Mouse (Mus musculus): ENCODE data around the gene Tapt1. TPM values are rescaled to one million over a fixed set of nuclear protein-coding genes. Genes with fewer than 3 reads are reported as not detected.
A peak's percentile ranks its signal among the peaks of the same experiment; 100 is the strongest.

Gene Tapt1
- polyA plus RNA-seq, 1 experiment, result 4.2 TPM

- peaks cover 71% of the 10 kb centered on the region for H3K36me3 ChIP-seq (replicated peaks; ENCODE audit: low read length)
- no peaks in the 10 kb centered on the region for H3K9me3 ChIP-seq
- TF ChIP-seq GATA1 (IDR thresholded peaks at IDR 0.05; ENCODE audit: borderline replicate concordance, low read length) (no peak), FLI1 (IDR thresholded peaks at IDR 0.05; ENCODE audit: low read length) (no peak)
- peaks cover 66% of the 10 kb centered on the region for H3K4me1 ChIP-seq
- H3K4me3 ChIP-seq (replicated peaks), result peak overlapping the region; percentile 28
- no peaks in the 10 kb centered on the region for H3K27me3 ChIP-seq (replicated peaks)
Measured at GRCm38 (mm10) chr5:44206651-44207050, 19.8 kb downstream of the Tapt1 start.

GRCm38 (mm10) chr5:44203410-44203809, 23.0 kb downstream of the Tapt1 start:
- Histone ChIP-seq H3K27me3 (replicated peaks) (no peaks in the 10 kb centered on the region), H3K4me3 (replicated peaks) (no peak overlapping the region), H3K9me3 (no peaks in the 10 kb centered on the region), H3K4me1 (peaks cover 45% of the 10 kb centered on the region), H3K36me3 (replicated peaks; ENCODE audit: low read length) (peaks cover 71% of the 10 kb centered on the region)
- no peak for TF ChIP-seq GATA1 (IDR thresholded peaks at IDR 0.05; ENCODE audit: borderline replicate concordance, low read length)
- TF ChIP-seq FLI1 (IDR thresholded peaks at IDR 0.05; ENCODE audit: low read length), result no peak

DNA sequence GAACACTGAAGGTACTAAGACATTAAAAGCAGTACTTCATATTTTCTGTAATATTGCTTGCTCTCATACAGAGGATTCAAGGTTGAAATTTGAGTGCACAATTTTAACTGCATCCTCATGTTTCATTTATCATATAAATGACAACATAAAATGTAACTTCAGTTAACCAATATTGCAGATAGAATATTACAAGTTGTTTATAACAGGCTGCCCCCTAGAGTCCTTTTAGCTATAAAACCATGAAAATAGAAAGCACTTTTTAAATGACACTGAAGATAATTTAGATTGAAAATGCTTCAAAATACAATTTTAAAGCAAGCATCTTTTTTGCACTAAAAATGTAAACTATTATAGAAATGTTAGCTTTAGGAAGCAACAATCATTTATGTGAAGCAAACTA, 24.8 kb downstream of the Tapt1 start:
- no peak overlapping the region for H3K4me3 ChIP-seq (replicated peaks)
- no peaks in the 10 kb centered on the region for H3K9me3 ChIP-seq
- peaks cover 31% of the 10 kb centered on the region for H3K4me1 ChIP-seq
- peaks cover 66% of the 10 kb centered on the region for H3K36me3 ChIP-seq (replicated peaks; ENCODE audit: low read length)
- no peak for TF ChIP-seq FLI1 (IDR thresholded peaks at IDR 0.05; ENCODE audit: low read length)
- no peak for TF ChIP-seq GATA1 (IDR thresholded peaks at IDR 0.05; ENCODE audit: borderline replicate concordance, low read length)
- H3K27me3 ChIP-seq (replicated peaks), result no peaks in the 10 kb centered on the region

GRCm38 (mm10) chr5:44199109-44199508, 27.3 kb downstream of the Tapt1 start:
- no peaks in the 10 kb centered on the region for H3K9me3 ChIP-seq
- H3K4me3 ChIP-seq (replicated peaks), result no peak overlapping the region
- peaks cover 18% of the 10 kb centered on the region for H3K4me1 ChIP-seq
- H3K36me3 ChIP-seq (replicated peaks; ENCODE audit: low read length), result peaks cover 60% of the 10 kb centered on the region
- no peaks in the 10 kb centered on the region for H3K27me3 ChIP-seq (replicated peaks)
- no peak for TF ChIP-seq GATA1 (IDR thresholded peaks at IDR 0.05; ENCODE audit: borderline replicate concordance, low read length)
- no peak for TF ChIP-seq FLI1 (IDR thresholded peaks at IDR 0.05; ENCODE audit: low read length)

GRCm38 (mm10) chr5:44198471-44198870, 28.0 kb downstream of the Tapt1 start:
- Histone ChIP-seq H3K4me3 (replicated peaks) (no peak overlapping the region), H3K9me3 (no peaks in the 10 kb centered on the region), H3K27me3 (replicated peaks) (no peaks in the 10 kb centered on the region), H3K36me3 (replicated peaks; ENCODE audit: low read length) (peaks cover 61% of the 10 kb centered on the region), H3K4me1 (peaks cover 15% of the 10 kb centered on the region)
- no peak for TF ChIP-seq GATA1 (IDR thresholded peaks at IDR 0.05; ENCODE audit: borderline replicate concordance, low read length)
- no peak for TF ChIP-seq FLI1 (IDR thresholded peaks at IDR 0.05; ENCODE audit: low read length)

GRCm38 (mm10) chr5:44197806-44198205, 28.6 kb downstream of the Tapt1 start:
- Histone ChIP-seq H3K4me3 (replicated peaks) (no peak overlapping the region), H3K9me3 (no peaks in the 10 kb centered on the region), H3K4me1 (peaks cover 11% of the 10 kb centered on the region), H3K36me3 (replicated peaks; ENCODE audit: low read length) (peaks cover 64% of the 10 kb centered on the region), H3K27me3 (replicated peaks) (no peaks in the 10 kb centered on the region)
- TF ChIP-seq FLI1 (IDR thresholded peaks at IDR 0.05; ENCODE audit: low read length), result no peak
- TF ChIP-seq GATA1 (IDR thresholded peaks at IDR 0.05; ENCODE audit: borderline replicate concordance, low read length), result no peak

DNA sequence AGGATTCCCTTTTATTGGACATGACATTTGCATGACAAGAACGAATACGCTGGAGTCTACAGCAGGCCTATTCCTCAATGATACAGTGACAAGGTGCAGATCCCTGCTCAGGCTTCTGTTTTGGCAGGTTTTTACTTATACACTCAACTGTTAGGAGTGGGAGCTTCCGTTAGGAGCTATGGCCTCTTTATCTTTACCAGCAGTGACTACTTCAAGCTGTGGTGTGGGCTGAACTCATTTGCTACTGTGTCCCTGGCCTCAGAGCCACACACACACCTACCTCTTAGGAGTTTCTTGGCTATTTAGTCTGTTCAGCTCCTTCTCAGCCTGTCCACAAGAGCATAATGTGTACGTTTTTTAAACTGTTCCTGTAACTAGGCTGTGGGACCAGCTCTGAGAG, 30.3 kb downstream of the Tapt1 start:
- Histone ChIP-seq H3K27me3 (replicated peaks) (no peaks in the 10 kb centered on the region), H3K36me3 (replicated peaks; ENCODE audit: low read length) (peaks cover 73% of the 10 kb centered on the region), H3K4me3 (replicated peaks) (no peak overlapping the region), H3K9me3 (no peaks in the 10 kb centered on the region), H3K4me1 (peaks cover 11% of the 10 kb centered on the region)
- TF ChIP-seq FLI1 (IDR thresholded peaks at IDR 0.05; ENCODE audit: low read length), result no peak
- TF ChIP-seq GATA1 (IDR thresholded peaks at IDR 0.05; ENCODE audit: borderline replicate concordance, low read length), result no peak

GRCm38 (mm10) chr5:44187370-44187769, 39.1 kb downstream of the Tapt1 start:
- Histone ChIP-seq H3K4me1 (no peaks in the 10 kb centered on the region), H3K27me3 (replicated peaks) (no peaks in the 10 kb centered on the region), H3K9me3 (no peaks in the 10 kb centered on the region), H3K4me3 (replicated peaks) (no peak overlapping the region), H3K36me3 (replicated peaks; ENCODE audit: low read length) (peaks cover 93% of the 10 kb centered on the region)
- TF ChIP-seq FLI1 (IDR thresholded peaks at IDR 0.05; ENCODE audit: low read length) (no peak), GATA1 (IDR thresholded peaks at IDR 0.05; ENCODE audit: borderline replicate concordance, low read length) (no peak)

- TF ChIP-seq FLI1 (IDR thresholded peaks at IDR 0.05; ENCODE audit: low read length), result no peak
- no peak for TF ChIP-seq GATA1 (IDR thresholded peaks at IDR 0.05; ENCODE audit: borderline replicate concordance, low read length)
- H3K4me1 ChIP-seq, result peaks cover 9% of the 10 kb centered on the region
- H3K27me3 ChIP-seq (replicated peaks), result no peaks in the 10 kb centered on the region
- no peaks in the 10 kb centered on the region for H3K9me3 ChIP-seq
- peaks cover 93% of the 10 kb centered on the region for H3K36me3 ChIP-seq (replicated peaks; ENCODE audit: low read length)
- H3K4me3 ChIP-seq (replicated peaks), result no peak overlapping the region
Measured at GRCm38 (mm10) chr5:44181669-44182068, 44.8 kb downstream of the Tapt1 start.

DNA sequence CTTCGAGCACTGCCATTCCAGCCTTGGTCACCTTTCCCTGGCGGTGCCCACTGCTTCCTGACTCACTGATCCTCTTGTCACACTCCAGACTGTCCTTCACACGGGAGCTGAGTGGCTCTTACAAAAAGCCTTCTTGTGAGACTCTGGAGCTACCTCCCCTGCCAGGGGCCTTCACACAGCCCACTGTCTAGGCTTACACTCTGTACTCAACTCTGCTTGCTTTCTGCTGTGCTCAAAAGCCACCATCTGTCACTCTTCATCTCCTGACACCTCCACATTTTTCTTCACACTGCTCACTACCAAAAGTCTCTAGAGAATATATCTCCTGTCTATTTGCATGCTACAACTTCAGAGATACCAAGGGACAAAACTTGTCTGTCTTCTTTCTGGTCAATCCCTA, 46.0 kb downstream of the Tapt1 start:
- H3K4me1 ChIP-seq, result peaks cover 9% of the 10 kb centered on the region
- no peaks in the 10 kb centered on the region for H3K9me3 ChIP-seq
- H3K27me3 ChIP-seq (replicated peaks), result no peaks in the 10 kb centered on the region
- peaks cover 93% of the 10 kb centered on the region for H3K36me3 ChIP-seq (replicated peaks; ENCODE audit: low read length)
- H3K4me3 ChIP-seq (replicated peaks), result no peak overlapping the region
- TF ChIP-seq GATA1 (IDR thresholded peaks at IDR 0.05; ENCODE audit: borderline replicate concordance, low read length), result no peak
- no peak for TF ChIP-seq FLI1 (IDR thresholded peaks at IDR 0.05; ENCODE audit: low read length)

DNA sequence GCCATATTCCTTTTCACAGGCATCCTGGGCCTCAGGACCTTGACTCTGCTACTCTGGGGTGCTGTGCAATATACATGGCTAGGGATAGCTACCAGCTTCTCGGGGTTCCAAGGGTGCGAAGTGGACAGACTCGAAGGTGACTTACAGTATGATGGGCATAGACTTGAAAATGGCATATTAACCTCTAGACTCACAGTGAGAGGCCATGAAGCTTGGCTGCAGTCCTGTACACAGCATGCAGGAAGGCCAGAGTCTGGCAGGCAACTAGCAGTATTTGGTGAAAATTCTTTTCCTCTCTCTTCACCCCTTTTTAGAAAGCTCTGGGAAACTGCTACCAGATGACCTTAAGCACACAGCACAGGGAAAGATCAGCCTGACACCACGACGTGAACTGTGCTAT, 52.4 kb downstream of the Tapt1 start:
- H3K4me1 ChIP-seq, result no peaks in the 10 kb centered on the region
- no peaks in the 10 kb centered on the region for H3K9me3 ChIP-seq
- H3K4me3 ChIP-seq (replicated peaks), result no peak overlapping the region
- TF ChIP-seq GATA1 (IDR thresholded peaks at IDR 0.05; ENCODE audit: borderline replicate concordance, low read length) (no peak), FLI1 (IDR thresholded peaks at IDR 0.05; ENCODE audit: low read length) (no peak)
- H3K27me3 ChIP-seq (replicated peaks), result no peaks in the 10 kb centered on the region
- peaks cover 78% of the 10 kb centered on the region for H3K36me3 ChIP-seq (replicated peaks; ENCODE audit: low read length)
